8 mouse cellular contexts compared by ENCODE assay signal in genomic region chr16:18234671-18235388, GRCm38 (mm10). TPM values are rescaled to one million over a fixed set of nuclear protein-coding genes. Genes with fewer than 3 reads are reported as not detected.
DNase-seq lines count a peak whose midpoint lies in the region; ATAC-seq and TF ChIP-seq lines count a peak whose summit lies in the region.

Zdhhc8 (minus strand) TSS chr16:18235136.

- peak within 1 kb of the TSS; percentile 72 for H3K9ac ChIP-seq in heart, adult 2 months (ENCODE audit: low read depth, low read length)
- peak within 1 kb of the TSS; percentile 86 for H3K9ac ChIP-seq in limb, embryonic 14.5 days (ENCODE audit: low read depth, low read length, severe bottlenecking)
- H3K9ac ChIP-seq in midbrain, embryonic 13.5 days (replicated peaks): peak within 1 kb of the TSS; percentile 92

- peaks cover 20% of the 10 kb centered on the region for H3K4me1 ChIP-seq in heart, adult 2 months (ENCODE audit: control insufficient read depth, insufficient read depth, low read length)
- peaks cover 19% of the 10 kb centered on the region for H3K4me1 ChIP-seq in limb, embryonic 14.5 days (ENCODE audit: control insufficient read depth, insufficient read depth, low read length)
- H3K4me1 ChIP-seq in midbrain, embryonic 13.5 days (replicated peaks): peaks cover 43% of the 10 kb centered on the region
- H3K4me1 ChIP-seq in spleen, adult 2 months (ENCODE audit: control insufficient read depth, insufficient read depth, insufficient read length): peaks cover 14% of the 10 kb centered on the region; the same call in 1 of the 2 replicates

- peaks cover 2% of the 10 kb centered on the region for H3K79me2 ChIP-seq in heart, adult 2 months (replicated peaks; ENCODE audit: control insufficient read depth, insufficient read depth, low read length)

- H3K36me3 ChIP-seq in heart, adult 2 months (ENCODE audit: control insufficient read depth, insufficient read depth, low read length): no peaks in the 10 kb centered on the region
- peaks cover 20% of the 10 kb centered on the region for H3K36me3 ChIP-seq in limb, embryonic 14.5 days (ENCODE audit: control insufficient read depth, insufficient read depth, low read length)
- H3K36me3 ChIP-seq in midbrain, embryonic 13.5 days: peaks cover 18% of the 10 kb centered on the region
- no peaks in the 10 kb centered on the region; the same call in 1 of the 2 replicates for H3K36me3 ChIP-seq in spleen, adult 2 months (ENCODE audit: control insufficient read depth, insufficient read depth, low read length)

- H3K27ac ChIP-seq in heart, adult 2 months: peak within 1 kb of the TSS; percentile 94
- peak within 1 kb of the TSS; percentile 71 for H3K27ac ChIP-seq in limb, embryonic 14.5 days (replicated peaks; ENCODE audit: low read depth, low read length)
- peak within 1 kb of the TSS; percentile 95 for H3K27ac ChIP-seq in midbrain, embryonic 13.5 days
- peak within 1 kb of the TSS; percentile 31 for H3K27ac ChIP-seq in spleen, adult 2 months (ENCODE audit: insufficient read depth, low read length)

- H3K27me3 ChIP-seq in heart, adult 2 months (ENCODE audit: control insufficient read depth, insufficient read depth, low read length): no peaks in the 10 kb centered on the region
- H3K27me3 ChIP-seq in limb, embryonic 14.5 days (ENCODE audit: control insufficient read depth, insufficient read depth, low read length): no peaks in the 10 kb centered on the region
- no peaks in the 10 kb centered on the region for H3K27me3 ChIP-seq in midbrain, embryonic 13.5 days
- no peaks in the 10 kb centered on the region for H3K27me3 ChIP-seq in spleen, adult 2 months (ENCODE audit: control insufficient read depth, insufficient read depth, low read length)

- TF ChIP-seq CTCF in heart, adult 2 months (IDR thresholded peaks at IDR 0.05): 0 out of 2 replicates have a peak, but pooled peaks have one; percentile 11
- no peak for TF ChIP-seq CTCF in spleen, adult 2 months (IDR thresholded peaks at IDR 0.05; ENCODE audit: extremely low read depth, insufficient read depth, insufficient read length, insufficient replicate concordance)

- DNase-seq in spleen, adult 18-20 months: peak; percentile 50 to 71
- no peak for DNase-seq in spleen, adult 12 weeks (ENCODE audit: low spot score)
- peak; percentile 62 for DNase-seq in embryo, embryonic 9.5 days (ENCODE audit: extremely low spot score)
- peak; percentile 86 to 90 for DNase-seq in heart, adult 2 months
- peak; percentile 54 to 71 for DNase-seq in kidney, adult 8-10 months
- DNase-seq in limb, embryonic 14.5 days (ENCODE audit: low spot score): peak; percentile 85
- DNase-seq in spleen, adult 2 months (ENCODE audit: low read depth in 1 of 2, low spot score in 2 of 2): peak in 1 of 2 experiments; percentile 68

- no peaks in the 10 kb centered on the region for H3K9me3 ChIP-seq in limb, embryonic 14.5 days (ENCODE audit: control insufficient read depth, low read length)
- H3K9me3 ChIP-seq in midbrain, embryonic 13.5 days: no peaks in the 10 kb centered on the region

- peak within 1 kb of the TSS; percentile 93 for H3K4me3 ChIP-seq in heart, adult 2 months
- H3K4me3 ChIP-seq in limb, embryonic 14.5 days (replicated peaks; ENCODE audit: low read length): peak within 1 kb of the TSS; percentile 83
- H3K4me3 ChIP-seq in midbrain, embryonic 13.5 days (replicated peaks): peak within 1 kb of the TSS; percentile 87
- H3K4me3 ChIP-seq in spleen, adult 2 months (ENCODE audit: extremely low read depth, insufficient read depth, insufficient read length): peak within 1 kb of the TSS; percentile 67

- ATAC-seq in limb, embryonic 14.5 days (ENCODE audit: low FRiP score, low read depth): peak; percentile 88
- ATAC-seq in midbrain, embryonic 13.5 days: peak; percentile 85

- H3K4me2 ChIP-seq in limb, embryonic 14.5 days (replicated peaks; ENCODE audit: low read depth, low read length, severe bottlenecking): peak within 1 kb of the TSS; percentile 77
- peak within 1 kb of the TSS; percentile 87 for H3K4me2 ChIP-seq in midbrain, embryonic 13.5 days (replicated peaks)

- WGBS in heart, adult 2 months: under 1% methylated on average over 79 of the region's 79 CpGs
- under 1% methylated on average over 46 of the region's 79 CpGs for WGBS in limb, embryonic 14.5 days
- under 1% methylated on average over 57 of the region's 79 CpGs for WGBS in midbrain, embryonic 13.5 days
- WGBS in spleen, adult 2 months: under 1% methylated on average over 67 of the region's 79 CpGs

- no peak for TF ChIP-seq EP300 in heart, adult 2 months (IDR thresholded peaks at IDR 0.05; ENCODE audit: insufficient read depth, low read depth, low read length)

- TF ChIP-seq POLR2A in heart, adult 2 months (IDR thresholded peaks at IDR 0.05; ENCODE audit: insufficient read depth, low read depth, low read length): peak; percentile 62
- no peak for TF ChIP-seq POLR2A in limb, embryonic 14.5 days (IDR thresholded peaks at IDR 0.05; ENCODE audit: borderline replicate concordance, extremely low read depth, insufficient read depth, insufficient read length)
- no peak; the same call in 1 of the 2 replicates for TF ChIP-seq POLR2A in spleen, adult 2 months (IDR thresholded peaks at IDR 0.05; ENCODE audit: low read depth, low read length)

- intact Hi-C loops in heart, adult 2 months (cut with DNase I): loop anchor here (2.0 to 10.0 kb wide), 2 partner anchors 14 to 310 kb away; partner anchors contain the start of genes Ranbp1, Slc25a1 and Trmt2a

RNA-seq across cellular contexts. Expression of gene Zdhhc8, which starts in this region (rescaled TPM):
- 10 to 100 TPM; 19.6 to 22.7 TPM for total RNA-seq in heart, adult 2 months (2021)
- polyA plus RNA-seq in heart, adult 2 months (2012; rRNA removed): 36.0 and 51.5 TPM in 2 replicates
- polyA plus RNA-seq in limb, embryonic 14.5 days (2012; rRNA removed): 68.2 and 103 TPM in 2 replicates
- polyA plus RNA-seq in limb, embryonic 14.5 days (2014; fragmentation: Nextera tagmentation; extraction: Ambion mirVana): 23.1 and 25.3 TPM in 2 replicates
- polyA plus RNA-seq in midbrain, embryonic 13.5 days (2015; fragmentation: Nextera tagmentation; extraction: Ambion mirVana): 10.1 and 11.9 TPM in 2 replicates
- 52.3 and 72.4 TPM in 2 replicates for polyA plus RNA-seq in spleen, adult 2 months (2012; rRNA removed)

Comparison
In these comparisons a context has a peak if more than half of its experiments do, and no peak if none do; other contexts are left out.
1. H3K27ac ChIP-seq: peak in every context shown above with its lines; median percentile 95 in midbrain, embryonic 13.5 days; 94 in heart, adult 2 months; 71 in limb, embryonic 14.5 days; 31 in spleen, adult 2 months.